Mouse (Mus musculus) right cerebral cortex, postnatal 25 days (tissue): ENCODE measurements at regions not wholly inside any gene's neighbourhood (a gene's known extent, or its start where the extent isn't known, plus 50 kb on each side); places are given as distances from the start of the nearest gene placed in this dataset.
"Not testable (repeated sequence)": the region's sequence is repeated elsewhere in the genome, so short reads cannot be mapped to it uniquely, and the experiment has no call there.

Experiments used
- DNase-seq: peaks from one replicate; pipeline ENCODE4 v3.0.0; 2022

GRCm38 (mm10) chr17:27317576-27318277, 113.5 kb upstream of the Lemd2 start:
- peak; percentile 50 for DNase-seq

GRCm38 (mm10) chr17:27316711-27317575, 112.7 kb upstream of the Lemd2 start:
- no peak for DNase-seq

GRCm38 (mm10) chr17:27315947-27316628, 111.8 kb upstream of the Lemd2 start:
- no peak for DNase-seq

- no peak for DNase-seq
These were observed 111.2 kb upstream of the Lemd2 start for GRCm38 (mm10) chr17:27315428-27315827.

GRCm38 (mm10) chr17:27314821-27315392, 110.6 kb upstream of the Lemd2 start:
- DNase-seq: no peak

- no peak for DNase-seq
These were observed 104.7 kb upstream of the Lemd2 start for GRCm38 (mm10) chr17:27308933-27309332.

- DNase-seq: no peak
These were observed 100.6 kb upstream of the Lemd2 start for GRCm38 (mm10) chr17:27304842-27305241.

GRCm38 (mm10) chr17:27303633-27304479, 99.6 kb upstream of the Lemd2 start:
- no peak for DNase-seq

- DNase-seq: no peak
These were observed 98.8 kb upstream of the Lemd2 start for GRCm38 (mm10) chr17:27303061-27303460.

GRCm38 (mm10) chr17:27301376-27301775, 97.1 kb upstream of the Lemd2 start:
- DNase-seq: no peak

- DNase-seq: no peak
These were observed 95.0 kb upstream of the Lemd2 start for GRCm38 (mm10) chr17:27299297-27299696.

GRCm38 (mm10) chr17:27298351-27298750, 94.1 kb upstream of the Lemd2 start:
- DNase-seq: no peak

GRCm38 (mm10) chr17:27296156-27296555, 91.9 kb upstream of the Lemd2 start:
- DNase-seq: no peak

GRCm38 (mm10) chr17:27294208-27294604, 89.9 kb upstream of the Lemd2 start:
- no peak for DNase-seq

- DNase-seq: no peak
These were observed 89.4 kb upstream of the Lemd2 start for GRCm38 (mm10) chr17:27293586-27294207.

- no peak for DNase-seq
These were observed 87.4 kb upstream of the Lemd2 start for GRCm38 (mm10) chr17:27291673-27292072.

- DNase-seq: no peak
These were observed 86.9 kb upstream of the Lemd2 start for GRCm38 (mm10) chr17:27291176-27291575.

GRCm38 (mm10) chr17:27290311-27290710, 86.0 kb upstream of the Lemd2 start:
- no peak for DNase-seq

- not testable (repeated sequence) for DNase-seq
These were observed 85.5 kb upstream of the Lemd2 start for GRCm38 (mm10) chr17:27289804-27290203.

- not testable (repeated sequence) for DNase-seq
These were observed 83.7 kb upstream of the Lemd2 start for GRCm38 (mm10) chr17:27287986-27288385.

GRCm38 (mm10) chr17:27281241-27281640, 77.0 kb upstream of the Lemd2 start:
- no peak for DNase-seq
